Mouse (Mus musculus): ENCODE measurements around the gene Csnk1d. TPM values are rescaled to one million over a fixed set of nuclear protein-coding genes. Genes with fewer than 3 reads are reported as not detected.

The Csnk1d gene
- total RNA-seq (2021) = 10 to 100 TPM; 49.2 to 55.1 TPM
- long read RNA-seq, experiment 1, transcript Csnk1d-201 (9 exons, 3,675 nt) = major isoform, 35 of 78 reads
- long read RNA-seq, experiment 1, transcript Csnk1d-202 (10 exons, 3,500 nt) = minor isoform, 15 of 78 reads
- long read RNA-seq, experiment 1, partial matches to known transcripts = 4 of 78 reads
- long read RNA-seq, experiment 1, other reads (novel, unspliced or antisense) = 24 of 78 reads
- long read RNA-seq, experiment 2, transcript Csnk1d-201 (9 exons, 3,675 nt) = major isoform, 21 of 44 reads
- long read RNA-seq, experiment 2, partial matches to known transcripts = 2 of 44 reads
- long read RNA-seq, experiment 2, other reads (novel, unspliced or antisense) = 20 of 44 reads

DNA sequence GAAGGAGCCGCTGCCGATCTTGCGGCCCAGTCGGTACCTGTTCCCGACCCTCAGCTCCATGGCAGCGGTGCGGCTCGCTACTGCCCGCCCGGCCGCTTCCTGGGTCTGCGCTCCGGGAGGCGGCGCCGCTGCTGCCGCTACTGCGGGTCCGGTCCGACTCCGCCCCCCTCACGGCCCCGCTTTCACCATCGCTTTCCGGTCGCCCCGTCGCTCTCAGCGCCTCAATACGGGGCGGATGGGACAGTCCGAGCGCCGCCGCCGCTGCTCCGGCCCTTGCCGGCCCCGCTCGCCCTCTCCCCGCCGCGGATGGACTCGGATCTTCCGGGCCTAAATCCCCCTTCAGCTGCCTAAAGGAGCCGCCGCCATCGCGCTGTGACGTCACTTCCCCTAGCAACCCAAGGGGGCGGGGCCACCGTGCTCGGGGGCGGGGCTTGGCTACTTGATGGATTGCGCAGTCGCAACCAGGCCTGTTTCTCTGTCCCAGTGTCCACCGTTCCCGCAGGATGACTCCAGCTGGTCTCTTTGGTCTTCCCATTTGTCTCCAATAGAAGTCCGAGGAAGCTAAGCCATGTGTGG lies at the start of gene Csnk1d:
Gene Csnk1d (minus strand): TSS at position 380 of the 576 bp plus-strand sequence.
- peak; percentile 97 to 100 for DNase-seq

DNA sequence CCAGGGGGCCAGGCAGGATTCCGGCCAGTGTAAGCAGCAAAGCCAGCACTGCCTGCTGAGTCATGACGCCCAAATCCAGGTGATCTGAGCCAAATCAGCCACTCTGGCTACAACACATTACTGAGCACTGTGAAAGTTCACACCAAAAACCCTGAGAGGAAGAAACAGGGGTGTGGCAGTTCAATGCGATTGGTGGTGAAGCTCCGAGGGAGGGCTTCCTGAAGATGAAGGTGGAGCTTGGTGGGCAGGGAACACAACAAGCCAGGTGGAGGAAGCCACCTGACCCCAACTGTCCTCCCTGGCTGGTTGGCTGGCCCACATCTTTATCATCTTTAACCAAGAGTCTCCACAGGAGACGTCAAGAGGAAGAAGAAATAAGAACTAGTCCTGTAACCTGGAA lies 48.2 kb upstream of the Csnk1d start, which contains the start of gene Cd7:
Gene Cd7 (minus strand): TSS at position 117 of the 400 bp plus-strand sequence.
- no peak for DNase-seq

DNA sequence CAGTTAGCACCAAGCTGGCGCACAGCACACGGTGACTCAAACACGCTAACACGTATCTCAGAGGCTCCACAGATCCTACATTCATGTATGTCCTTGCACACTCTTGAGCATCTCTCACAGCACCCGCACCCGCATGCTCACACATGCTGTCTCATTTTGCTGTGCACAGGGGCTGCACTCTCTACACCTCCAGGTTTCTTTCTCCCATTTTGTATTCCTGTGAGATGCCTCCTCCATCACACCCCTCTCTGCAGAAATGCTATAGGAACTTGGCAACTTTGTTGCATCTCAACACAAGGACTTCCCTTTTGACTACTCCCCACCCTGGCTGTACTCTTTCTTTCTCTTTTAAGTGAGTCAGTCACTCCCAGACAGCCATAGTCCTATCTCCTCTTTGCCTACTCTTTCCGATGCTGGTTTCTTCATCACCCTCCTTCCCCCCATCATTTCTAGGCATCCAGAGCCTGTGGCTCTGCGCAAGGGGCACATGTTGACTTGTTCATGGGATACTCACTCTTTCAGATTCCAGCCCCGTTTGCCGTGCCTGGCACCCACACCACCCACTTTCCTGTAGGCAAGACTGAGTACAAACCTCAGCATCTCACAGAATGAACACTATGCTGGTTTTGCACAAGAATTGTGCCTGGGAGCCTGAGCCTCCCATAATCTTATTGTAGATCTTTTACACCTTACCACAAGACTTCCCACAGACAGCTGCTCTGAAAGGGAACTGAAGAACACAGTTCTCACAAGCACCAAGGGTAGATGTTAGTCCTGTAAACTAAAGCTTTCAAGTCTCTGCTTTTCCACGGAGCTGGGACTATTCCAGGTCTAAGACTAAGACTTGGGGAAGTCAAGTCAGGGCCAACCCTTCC lies 47.5 kb upstream of the Csnk1d start:
- DNase-seq = no peak

DNA sequence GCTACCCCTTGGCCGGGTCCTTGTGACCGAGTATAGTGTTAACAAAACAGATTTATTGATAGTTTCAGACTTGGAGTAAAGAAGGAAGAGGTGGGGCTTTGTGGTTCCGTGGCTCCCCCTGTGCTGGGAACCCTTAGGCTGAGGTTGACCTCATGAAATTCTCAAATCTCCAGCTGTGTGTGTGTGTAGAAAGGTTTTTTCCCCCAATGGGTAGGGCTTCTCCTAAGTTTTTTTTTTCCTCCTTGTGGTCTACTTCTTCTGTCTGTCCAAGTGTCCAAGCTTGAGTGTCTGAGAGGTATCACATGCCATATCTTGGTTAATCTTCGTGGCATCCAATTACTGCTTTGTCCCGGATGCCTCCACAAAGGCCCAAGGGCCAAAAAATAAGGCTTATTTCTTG lies 42.0 kb upstream of the Csnk1d start:
- DNase-seq = no peak

DNA sequence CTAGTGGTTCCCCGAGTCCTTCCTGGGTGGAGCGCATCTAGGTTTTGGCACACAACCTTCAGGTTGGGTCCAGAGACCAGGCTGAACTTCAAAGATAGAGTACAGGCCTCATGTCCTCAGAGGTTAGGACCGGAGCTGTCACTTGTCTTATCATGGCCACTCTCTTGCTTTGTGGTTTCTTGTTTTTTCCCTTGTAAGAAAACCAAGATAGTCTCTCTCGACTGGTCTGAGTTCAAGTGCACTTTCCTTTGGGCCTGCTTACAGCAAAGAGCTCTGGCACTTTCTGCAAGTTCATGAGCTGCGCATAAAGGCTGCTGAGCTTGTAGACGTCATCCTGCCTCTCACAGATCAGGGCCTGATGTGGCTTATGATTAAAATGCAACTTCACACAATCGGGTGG lies 36.1 kb upstream of the Csnk1d start:
- DNase-seq = no peak

DNA sequence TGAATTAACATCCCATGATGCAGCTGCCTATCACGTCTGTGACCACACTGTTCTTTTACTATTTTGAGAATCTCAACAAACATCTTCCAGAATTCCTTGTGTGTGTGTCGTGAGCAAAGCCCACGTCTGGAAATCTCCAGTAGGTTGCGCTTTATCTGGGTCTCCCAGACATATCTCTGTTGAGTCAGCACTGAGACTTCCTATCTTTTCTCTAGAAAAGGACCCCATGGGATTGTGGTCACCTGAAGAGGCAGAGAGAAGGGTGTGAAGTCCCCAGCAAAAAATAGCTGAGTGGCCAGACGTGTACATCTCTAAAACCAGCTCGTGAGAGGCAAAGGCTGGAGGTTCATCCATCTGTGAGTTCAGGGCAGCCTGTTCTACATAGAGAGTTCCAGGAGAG lies 33.0 kb upstream of the Csnk1d start:
- DNase-seq = no peak

DNA sequence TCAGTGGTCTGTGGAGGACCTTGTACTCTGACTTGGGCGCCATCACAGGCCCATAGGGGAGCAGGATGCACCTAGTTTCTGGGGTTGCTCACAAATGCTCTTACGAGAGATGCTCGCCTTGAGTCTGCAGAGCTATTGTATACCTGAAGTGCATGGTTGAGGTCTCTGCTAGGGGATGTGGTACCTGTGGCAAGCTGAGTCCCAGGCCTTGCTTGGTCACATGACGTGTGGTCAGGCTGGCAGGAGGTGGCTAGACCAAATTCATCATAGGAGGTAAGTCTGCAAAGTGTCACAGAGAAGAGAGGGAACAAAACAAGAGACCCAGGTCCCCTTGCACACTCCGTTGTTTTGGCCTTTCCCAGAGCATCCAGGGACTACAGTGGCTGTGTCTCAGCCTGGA lies 28.4 kb upstream of the Csnk1d start:
- no peak for DNase-seq

DNA sequence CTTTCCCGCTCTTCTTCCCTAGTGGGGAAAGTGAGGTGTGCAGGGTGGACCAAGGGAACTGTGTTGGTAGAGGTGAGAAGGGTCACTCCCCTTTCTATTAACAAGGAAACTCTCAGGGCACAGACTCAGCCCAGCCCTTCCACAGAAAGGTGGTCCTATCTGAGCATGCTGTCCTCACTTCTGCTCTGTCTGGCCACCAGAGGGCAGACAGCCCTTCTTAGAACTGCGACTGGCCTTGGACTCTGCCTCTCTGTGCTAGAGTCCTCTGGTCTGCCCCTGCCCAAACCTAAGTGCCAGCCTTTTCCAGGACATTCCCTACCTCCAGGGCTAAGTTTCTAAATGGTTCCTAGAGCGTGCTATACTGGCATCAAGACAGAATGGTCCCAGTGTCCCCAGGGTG lies 26.6 kb upstream of the Csnk1d start:
- DNase-seq = peak; percentile 60 to 72

DNA sequence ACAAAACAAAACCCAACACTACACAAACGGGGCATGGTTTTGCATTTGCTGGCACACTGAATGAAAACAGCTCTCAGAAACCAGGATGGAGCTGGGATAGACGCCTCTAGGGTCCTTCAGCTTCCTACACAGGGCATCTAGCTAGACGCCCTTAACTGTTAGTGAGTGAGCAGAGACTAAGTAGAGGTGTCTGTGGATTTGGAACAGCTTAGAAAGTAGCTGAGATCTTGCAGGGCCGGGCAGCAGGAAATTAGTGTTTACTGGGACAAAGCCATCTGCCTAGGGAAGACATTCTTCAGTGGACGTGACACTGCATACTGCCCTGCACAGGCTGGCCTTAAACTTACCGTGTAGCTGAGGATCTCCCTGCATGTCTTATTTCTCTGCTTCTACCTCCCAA lies 24.3 kb upstream of the Csnk1d start:
- no peak for DNase-seq

DNA sequence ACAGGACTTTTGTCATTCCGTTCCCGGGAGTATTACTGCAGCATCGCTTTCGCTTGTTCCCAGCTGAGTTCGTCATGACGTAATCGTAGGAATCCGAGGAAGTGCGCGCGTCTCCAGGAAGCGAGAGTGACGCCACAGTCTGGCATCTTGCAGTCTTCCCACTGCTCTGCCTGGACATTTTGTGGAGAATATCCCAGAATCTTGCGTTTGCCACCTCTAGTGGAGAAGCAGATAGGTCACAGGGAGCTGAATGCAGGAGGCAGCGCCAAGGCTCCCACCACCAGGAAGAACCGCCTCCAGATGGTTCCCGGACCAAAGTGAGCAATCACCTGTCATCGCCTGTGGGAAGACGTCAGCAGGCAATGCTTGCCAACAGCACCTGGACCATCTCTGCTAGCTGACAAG lies 23.8 kb upstream of the Csnk1d start:
- DNase-seq = peak; percentile 74 to 78

DNA sequence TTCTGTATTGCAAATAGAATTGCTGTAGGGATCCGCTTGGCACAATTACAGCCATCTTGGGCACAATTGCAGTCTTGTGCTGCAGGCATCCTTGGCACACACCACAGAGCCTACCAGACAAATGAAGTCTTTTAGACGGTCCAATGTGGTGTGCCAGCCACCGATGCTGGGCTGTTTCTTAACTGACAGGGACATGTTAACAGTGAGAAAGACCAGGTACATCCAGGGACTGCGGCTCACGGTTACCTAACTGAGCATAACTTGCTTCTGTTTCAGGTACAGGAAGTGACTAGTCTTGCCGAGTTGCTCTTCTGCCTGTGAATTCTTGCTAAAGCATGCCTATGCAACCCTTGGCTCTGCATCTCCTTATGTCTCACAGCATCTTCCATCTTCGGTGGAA lies 22.5 kb upstream of the Csnk1d start:
- no peak for DNase-seq

DNA sequence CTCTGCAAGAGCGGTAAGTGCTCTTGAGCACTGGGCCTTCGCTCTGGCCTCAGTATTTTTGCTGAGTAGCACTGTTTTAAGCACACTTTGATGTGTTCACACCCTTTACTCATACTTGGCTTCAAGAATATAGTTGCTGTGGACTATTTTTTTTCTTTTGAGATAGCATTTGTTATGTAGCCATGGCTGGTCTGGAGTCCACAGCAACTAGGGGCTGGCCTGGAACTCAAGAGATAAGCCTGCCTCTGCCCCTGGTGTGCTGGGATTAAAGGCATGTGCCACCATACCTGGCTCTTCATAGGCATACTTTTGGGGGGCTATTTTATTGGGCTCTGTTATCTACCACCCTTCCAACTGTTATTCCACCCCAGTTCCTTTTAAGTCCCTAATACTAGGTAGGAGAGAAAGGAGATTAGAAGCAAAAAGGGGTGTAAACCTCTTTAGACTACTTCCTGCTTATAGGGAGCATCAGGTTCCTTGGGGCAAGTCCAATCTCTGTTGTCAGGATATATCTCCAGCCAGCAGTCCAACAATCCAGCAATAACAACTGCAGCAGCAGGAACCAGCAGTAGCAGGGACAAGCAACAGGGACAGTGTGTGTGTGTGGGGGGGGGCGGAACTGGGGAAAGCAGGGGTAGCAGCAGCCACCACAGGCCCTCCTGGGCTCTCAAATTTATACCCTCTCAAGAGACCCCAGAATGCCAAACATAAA lies 19.1 kb upstream of the Csnk1d start:
- DNase-seq = no peak

DNA sequence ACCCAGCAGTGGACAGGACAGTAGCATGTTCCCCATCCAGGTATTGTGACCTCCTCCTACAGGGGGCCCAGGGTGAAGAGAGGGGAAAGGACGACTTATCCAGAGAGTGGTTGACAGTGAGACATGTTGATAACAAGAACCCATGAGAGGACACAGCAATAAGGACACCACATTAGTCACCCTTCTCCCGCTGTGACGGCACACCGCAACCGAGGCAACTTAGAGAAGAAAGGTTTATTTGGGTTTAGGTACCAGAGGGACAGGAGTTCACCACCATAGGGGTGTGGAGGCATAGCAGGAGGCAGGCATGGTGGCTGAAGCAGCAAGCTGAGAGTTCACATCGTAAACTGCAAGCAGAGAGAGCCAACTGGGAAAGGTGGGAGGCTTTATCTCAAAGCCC lies 15.1 kb upstream of the Csnk1d start:
- no peak for DNase-seq

DNA sequence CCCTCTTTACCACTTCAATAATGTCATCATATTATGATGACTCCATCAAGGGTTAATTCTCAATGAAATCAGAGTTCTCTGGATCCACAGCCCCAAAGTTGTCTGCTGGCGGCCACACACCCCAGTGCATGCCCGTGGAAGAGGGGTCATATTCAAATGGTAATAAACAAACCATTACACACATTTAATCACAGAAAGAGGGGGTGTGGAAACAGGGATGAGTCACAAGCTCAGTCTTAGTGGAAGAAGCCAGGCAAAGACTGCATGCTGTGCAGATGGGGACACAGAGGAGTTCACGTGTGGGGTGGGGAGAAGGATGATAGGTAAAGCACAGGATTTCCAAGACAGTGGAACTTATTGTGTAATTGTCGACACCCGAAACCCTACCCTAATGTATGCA lies 13.2 kb upstream of the Csnk1d start:
- no peak for DNase-seq

DNA sequence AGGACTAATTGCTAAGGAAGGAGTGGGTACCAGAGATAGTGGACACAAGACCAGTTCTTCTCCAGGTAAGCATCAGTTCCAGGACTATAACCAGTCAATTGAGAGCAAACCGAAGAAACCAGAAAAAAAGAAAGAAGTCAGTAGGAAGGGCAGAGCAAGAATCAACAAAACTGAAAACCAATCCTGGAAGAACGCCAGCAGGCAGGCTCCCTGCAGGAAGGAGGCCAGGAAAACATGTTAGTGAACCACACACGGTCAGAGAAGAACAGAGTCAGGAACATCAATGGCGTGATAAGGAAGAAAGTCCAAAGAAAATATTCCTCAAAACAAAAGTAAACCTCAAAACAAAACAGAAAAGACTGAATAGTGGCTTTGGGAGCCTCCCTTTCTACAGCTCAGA lies 10.8 kb upstream of the Csnk1d start:
- peak; percentile 56 to 61 for DNase-seq

DNA sequence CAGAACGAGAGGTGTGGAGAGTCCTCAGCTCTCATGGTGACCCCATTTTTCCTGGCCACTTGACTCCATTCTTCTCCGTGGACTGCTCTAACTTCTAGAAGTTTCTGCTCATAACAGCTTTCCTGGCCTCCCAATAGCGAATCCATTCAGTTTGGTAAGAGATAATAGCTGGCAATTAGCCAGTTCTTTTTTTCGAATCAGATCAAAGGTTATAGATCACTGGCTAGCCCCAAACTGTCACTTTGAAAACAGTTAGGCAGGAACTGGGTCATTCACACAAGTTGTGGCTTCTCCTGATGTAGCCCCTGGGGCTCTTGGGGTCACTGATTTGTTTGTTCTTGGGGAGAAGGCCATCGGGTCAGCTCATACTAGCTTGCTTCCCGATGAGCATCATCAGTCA lies 3.6 kb upstream of the Csnk1d start:
- DNase-seq = no peak

DNA sequence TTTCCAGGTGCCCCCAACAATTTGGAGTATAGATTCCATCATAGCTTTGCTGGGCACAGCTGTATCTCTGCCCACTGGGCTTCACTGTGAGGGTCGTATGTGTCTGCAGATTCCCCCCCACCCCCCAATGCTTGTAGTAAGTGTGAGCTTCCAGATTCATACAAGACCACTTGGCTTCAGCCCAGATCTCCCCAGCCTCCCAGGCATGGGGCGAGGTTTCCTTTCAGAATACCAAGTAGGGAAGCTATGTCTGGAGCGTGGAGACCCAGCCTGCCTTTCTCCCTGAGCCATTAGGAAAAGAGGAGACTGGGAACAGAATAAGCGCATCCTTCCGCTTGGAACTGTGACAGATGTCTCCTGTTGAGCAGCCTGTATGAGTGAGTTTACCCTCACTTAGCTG lies 2.5 kb upstream of the Csnk1d start:
- no peak for DNase-seq

DNA sequence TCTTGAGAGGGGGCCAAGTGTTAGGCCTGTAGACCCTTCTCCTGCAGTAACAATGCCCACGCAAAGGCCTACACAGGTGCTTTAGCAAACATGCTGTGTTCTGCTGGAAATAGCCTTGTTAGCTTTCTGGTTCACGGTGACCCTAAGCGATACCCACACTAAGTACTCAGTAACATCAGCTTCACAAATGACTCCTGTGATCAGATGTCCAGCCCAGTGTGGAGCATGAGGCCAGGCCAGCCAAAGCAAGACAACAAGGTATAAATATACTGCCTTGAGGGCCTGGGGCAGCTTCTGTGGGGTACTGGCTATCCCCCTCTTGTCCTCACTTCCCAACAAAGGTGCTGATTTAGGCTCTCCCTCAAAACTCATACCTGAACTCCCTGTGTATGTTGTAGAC lies 1.9 kb upstream of the Csnk1d start:
- DNase-seq = no peak

DNA sequence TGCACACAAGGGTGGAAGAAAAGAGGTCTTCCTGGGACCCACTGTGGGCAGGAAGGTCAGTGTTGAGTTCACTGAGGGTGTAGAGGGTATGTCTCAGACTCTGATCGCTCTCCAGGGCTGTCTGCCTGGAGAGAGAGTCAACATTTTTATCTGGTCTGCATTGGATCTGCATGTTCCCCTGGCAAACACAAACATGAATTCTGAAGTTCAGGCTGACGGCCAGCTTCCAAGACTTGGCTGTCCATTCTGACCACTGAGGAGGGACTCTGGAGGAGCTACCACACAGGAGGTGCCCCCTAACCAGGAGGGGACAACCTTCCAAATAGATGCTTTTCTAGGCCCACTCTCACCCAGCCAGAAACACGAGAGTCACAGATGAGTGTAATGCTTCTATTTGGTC lies 661 bp upstream of the Csnk1d start:
- DNase-seq = peak; percentile 79 to 83

DNA sequence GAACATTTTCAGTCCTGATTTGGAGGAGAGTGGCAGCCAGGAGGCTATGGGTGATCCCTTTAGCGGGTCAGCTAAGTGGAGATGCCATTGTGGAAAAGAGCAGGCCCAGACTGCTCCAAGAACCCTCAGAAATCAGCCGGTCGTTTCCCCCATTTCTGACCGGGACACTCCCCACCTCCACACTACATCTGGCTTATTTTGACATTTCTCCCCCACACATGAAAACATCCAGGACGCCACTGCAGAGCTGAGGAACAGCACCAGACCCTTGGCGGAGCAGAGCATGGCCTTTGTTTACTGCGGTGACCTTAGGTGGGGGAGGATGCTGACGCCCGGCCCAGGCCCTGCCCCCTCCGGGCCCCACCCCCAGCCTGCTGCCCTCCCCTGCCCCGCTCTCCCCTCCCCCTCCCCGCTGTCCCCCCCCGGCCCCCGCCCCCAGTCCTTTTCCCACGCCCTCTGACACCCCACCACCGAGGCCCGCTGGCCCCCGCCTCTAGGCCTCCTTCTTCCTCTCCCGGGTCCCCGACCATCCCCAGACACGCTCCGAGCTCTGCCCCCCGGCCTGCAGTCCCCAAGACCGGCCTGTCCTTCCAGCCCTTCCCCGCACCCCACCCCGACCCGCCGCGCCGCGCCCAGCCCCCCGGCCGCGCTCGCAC lies 876 bp downstream of the Csnk1d start:
- peak; percentile 66 to 68 for DNase-seq

DNA sequence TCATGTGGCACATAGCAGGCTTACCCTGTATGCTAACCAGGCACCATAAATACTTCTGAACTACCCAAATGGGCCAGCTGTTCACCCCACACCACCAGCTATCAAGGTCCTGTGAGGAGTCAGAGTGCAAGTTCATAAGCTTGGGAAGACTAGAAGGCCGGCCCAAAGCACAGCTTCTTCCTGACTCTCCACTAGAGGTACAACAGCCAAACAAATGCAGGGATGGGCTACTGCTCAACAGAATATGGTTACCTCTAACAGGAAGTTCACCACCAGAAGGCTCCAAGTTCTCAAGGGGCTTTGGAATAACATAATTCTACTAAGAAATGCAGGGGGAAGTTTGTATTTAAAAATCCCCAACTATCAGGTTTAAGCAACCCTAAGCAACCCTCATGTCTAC lies 1.6 kb downstream of the Csnk1d start:
- DNase-seq = no peak

DNA sequence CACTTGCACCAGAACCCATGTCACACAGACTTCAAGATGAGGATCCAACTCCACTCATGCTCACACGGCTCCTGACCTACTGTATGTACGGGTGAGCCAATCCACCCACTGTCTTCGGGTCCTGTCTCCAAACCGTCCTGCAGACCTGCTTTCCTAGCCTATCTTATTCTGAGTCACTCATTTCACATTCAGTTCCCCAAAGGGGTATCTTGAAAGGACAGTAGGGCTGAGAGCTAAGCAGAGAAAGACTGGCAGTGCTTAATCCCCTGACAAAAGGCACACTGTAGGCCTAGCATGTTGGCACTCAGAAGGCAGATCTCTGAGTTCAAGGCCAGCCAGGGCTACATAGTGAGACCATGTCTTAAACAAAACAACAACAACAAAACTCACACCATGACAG lies 2.7 kb downstream of the Csnk1d start:
- no peak for DNase-seq
